Mouse (Mus musculus): Measurements from ENCODE around the gene Cyp3a59.
"Not testable (repeated sequence)": the region's sequence is repeated elsewhere in the genome, so short reads cannot be mapped to it uniquely, and the experiment has no call there.

The Cyp3a59 gene

DNA sequence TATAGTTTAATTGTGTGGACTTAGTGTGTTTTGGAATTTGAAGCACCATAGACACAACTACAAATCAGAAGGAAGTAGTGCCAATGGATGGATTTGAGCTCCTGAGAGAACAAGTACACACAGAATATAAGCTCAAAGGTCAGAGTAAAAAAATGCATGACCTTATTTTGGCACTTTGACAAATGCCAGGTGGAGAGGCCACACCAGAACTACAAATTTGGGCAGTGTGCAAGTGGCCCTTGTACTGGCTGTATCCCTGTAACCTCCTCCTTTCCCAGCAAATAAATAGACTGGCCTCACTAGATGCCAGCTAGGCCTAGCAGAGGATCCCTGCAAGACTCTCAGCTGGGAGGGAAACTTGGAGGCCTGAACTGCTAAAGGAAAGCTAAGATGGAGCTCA, at the start of gene Cyp3a59:
Gene Cyp3a59, plus strand, starts transcription at position 313 of the 400 bp plus-strand sequence.
- DNase-seq (ENCODE audit: low read depth, low spot score), result not testable (repeated sequence)

DNA sequence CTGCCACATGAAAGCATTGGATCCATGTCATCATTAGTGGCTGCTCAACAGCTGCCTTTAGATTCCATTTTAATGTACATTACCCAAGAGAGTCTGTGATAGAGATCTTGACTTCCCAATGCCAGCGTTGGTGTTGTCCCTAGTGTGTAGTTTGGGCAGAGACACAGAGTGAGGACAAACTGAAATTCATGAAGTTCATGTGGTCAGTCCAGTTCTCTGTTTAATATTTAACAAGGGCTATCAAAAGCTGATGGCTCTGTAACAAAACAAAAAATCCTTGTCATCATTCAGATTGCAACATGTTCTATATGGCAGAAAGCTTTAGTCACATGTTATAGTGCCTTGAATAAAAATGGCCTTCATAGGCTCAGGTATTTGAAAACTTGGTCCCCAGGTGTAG, 9.0 kb upstream of the Cyp3a59 start:
- no peak for DNase-seq (ENCODE audit: low read depth, low spot score)

DNA sequence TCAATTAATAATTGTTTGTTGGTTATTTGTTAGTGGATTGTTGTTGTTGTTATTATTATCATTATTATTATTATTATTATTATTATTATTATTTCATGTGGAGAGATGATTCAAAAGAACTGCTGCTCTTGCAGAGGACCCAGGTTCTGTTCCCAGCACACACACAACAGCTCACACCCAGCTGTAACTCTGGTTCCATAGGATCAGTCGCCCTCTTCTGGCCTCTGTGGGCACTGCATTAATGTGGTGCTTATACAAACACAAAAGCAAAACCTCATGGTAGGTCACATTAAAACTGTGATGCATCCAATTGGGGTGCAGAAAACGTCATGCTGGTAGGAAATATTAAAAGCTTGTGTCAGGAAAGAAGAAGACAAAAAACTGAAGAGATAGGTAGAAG, 68.8 kb downstream of the Cyp3a59 start:
- peak; percentile 51 for DNase-seq (ENCODE audit: low read depth, low spot score)

DNA sequence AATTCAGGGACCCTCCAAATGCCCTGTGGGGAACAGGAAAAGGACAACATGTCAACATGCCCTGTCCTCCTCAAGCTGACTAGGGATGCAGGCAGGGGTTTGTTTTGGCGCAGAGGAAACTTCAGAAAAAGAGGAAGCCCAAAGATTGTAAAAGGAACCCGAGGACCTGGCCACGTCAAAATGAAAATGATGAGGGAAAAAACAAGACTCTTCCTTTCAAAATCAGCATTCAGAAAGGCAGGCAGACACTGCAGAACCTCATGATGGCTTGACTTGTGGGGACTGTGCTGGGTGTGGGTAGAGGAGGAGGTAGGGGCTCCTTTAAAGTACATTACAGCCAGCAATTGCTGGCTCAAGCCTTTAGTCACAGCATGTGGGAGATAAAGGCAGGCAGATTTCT, 71.4 kb downstream of the Cyp3a59 start:
- no peak for DNase-seq (ENCODE audit: low read depth, low spot score)

DNA sequence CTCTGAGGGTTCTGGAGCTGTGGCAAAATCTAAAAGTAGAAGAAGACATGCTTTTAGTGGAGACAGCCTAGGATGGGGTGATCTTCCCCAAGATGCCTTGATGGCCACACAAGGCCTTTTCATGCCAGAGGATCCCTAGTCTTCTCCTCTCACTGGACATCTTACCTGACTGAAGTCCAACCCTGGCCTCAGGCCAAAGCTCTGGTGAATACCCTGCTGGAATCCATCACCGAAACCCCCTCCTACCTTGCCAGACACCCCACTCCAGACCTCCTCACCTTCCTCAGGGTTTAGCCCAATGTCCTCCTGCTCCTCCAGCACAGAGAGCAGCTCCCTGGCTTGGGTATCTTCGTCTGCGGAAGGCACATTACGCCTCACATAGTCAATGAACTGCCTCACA, 79.3 kb downstream of the Cyp3a59 start:
- DNase-seq (ENCODE audit: low read depth, low spot score), result not testable (repeated sequence)

DNA sequence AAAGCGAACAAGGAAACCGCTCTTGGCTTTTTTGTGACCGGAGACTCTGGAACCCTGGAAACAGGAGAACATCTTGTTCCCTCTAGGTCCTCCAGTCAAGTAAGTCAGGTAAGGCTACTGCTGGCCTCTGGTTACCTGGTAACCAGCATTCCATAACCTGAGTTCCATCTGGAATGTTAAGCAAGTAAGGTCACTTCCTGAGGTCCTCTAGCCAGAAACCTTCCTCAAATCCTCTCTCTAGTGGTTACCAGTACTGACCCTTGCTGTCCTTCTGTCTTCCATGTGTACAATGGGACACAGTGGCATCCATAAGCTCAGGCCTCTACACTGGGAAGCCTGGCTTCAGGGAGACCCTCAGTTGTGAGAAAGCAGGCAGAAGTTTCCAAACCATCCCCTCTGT, 81.4 kb downstream of the Cyp3a59 start, which contains the start of gene Gm5565:
Gene Gm5565, minus strand, starts transcription at position 101 of the 400 bp plus-strand sequence.
- not testable (repeated sequence) for DNase-seq (ENCODE audit: low read depth, low spot score)
